Mouse (Mus musculus) 416B (cell line): ENCODE data around the gene Slc35f1.

Source experiments
- DNase-seq: peaks from one replicate; pipeline ENCODE4 v3.0.0; 2011; ENCODE audit warnings: low read depth

Slc35f1 gene

DNA sequence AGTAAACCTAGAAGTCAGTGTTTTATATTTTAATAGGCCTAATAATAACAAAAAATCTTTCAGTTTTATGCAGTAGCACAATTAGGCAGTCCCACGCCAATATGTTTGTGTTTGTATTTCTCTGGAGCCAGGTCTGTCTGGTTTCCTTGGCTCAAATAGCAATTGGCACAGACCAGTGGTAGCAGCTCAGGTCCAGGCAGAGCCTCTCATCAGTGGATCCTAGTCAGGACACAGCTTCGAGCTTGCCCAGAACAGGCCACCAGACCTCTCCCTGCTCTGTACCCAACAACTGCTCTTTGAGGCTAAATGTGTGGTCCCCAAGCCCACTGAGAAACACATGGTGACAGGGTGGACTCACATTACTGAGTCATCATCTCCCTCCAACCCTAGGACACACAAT, 412.1 kb downstream of the Slc35f1 start:
- no peak for DNase-seq

DNA sequence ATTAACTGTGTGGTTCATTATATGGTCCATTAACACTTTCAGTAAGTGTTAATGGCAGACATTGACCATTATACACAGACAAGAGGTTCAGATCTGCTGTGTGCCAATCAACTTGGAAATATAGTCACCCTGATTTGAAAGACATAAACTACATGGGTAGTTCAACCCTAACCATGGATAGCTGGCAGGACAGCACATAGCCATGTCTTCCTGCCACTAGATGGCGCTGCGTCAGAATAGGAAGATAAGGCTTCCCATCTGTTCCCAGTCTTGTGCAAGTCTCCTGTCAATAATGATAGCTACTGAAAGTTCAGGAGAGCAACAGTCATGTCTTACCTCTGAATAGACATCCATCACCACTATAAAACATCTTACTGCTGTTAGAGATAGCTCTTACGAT, 424.7 kb downstream of the Slc35f1 start:
- peak; percentile 57 for DNase-seq

GRCm38 (mm10) chr10:53115673-53116398, 425.5 kb downstream of the Slc35f1 start:
- DNase-seq, result no peak

DNA sequence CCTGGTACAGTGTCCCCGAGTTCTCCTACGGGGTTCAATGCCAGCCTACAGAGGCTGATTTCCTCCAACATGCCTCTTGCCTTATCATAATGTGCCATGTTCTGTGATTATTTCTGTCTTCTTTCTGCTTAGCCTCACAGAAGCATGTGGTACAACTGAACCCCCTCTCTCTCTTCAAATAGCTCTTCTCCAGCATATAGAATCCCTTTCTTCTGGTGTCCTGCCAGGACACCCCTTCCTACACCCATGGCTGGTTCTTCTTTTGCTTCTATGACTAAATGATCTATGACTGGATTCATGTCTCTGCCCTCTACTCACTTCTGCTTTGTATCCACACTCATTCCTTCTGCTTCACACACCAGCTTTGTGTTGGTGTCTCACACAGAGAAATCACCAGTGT, 430.3 kb downstream of the Slc35f1 start:
- DNase-seq, result no peak

GRCm38 (mm10) chr10:53124365-53124764, 434.0 kb downstream of the Slc35f1 start:
- DNase-seq, result no peak

- DNase-seq, result no peak
Measured at GRCm38 (mm10) chr10:53132707-53133106, 442.4 kb downstream of the Slc35f1 start.

- DNase-seq, result no peak
Measured at GRCm38 (mm10) chr10:53150321-53150720, 460.0 kb downstream of the Slc35f1 start.

DNA sequence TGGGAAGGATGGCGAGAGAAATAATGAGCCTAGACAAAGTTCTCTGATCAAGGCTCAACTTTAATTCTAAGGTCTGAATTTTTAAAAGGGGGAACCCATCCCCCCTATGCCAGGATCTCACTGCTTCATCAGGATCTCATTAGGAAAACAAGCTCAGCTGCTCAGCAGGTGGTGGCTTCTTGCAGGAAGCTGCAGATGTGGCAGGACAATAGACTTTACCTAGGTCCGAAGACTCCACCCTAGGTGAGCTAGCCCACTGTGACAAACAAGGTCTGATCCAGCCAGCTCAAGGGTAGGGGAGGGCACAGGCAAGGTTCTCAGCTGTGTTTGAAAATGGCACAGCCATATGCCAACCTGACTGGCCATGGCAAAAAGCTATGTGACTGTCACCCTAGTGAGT, 460.6 kb downstream of the Slc35f1 start:
- DNase-seq, result no peak

- no peak for DNase-seq
Measured at GRCm38 (mm10) chr10:53156374-53156773, 466.0 kb downstream of the Slc35f1 start.

GRCm38 (mm10) chr10:53157740-53158139, 467.4 kb downstream of the Slc35f1 start:
- DNase-seq, result no peak
